Mouse (Mus musculus): ENCODE data around the gene Calhm3. TPM values are rescaled to one million over a fixed set of nuclear protein-coding genes. Genes with fewer than 3 reads are reported as not detected.

The Calhm3 gene
- polyA plus RNA-seq, 1 experiment, result not detected

DNA sequence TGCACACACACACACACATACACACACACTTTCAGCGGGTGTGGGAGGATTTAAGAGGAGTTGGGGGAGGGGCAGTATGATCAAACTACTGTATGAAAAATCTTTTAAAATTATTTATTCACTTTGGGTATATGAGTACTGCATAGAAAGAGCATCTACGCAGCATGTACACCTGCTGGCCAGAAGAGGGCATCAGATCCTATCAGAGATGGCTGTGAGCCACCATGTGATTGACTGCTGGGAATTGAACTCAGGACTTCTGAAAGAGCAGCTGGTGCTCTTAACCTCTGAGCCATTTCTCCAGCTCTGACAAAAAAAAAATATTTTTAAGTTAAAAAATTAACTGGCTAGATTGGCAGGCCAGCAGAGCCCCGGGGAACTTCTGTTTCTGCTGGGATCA is 17.0 kb upstream of the Calhm3 start:
- H3K4me3 ChIP-seq (replicated peaks; ENCODE audit: extremely low read depth, low read depth, low read length), result no peak overlapping the region
- WGBS, result 48% methylated on average over 3 of the region's 3 CpGs
- TF ChIP-seq CTCF (IDR thresholded peaks at IDR 0.05; ENCODE audit: insufficient read depth, low read length) (peak; percentile 65), POLR2A (IDR thresholded peaks at IDR 0.05; ENCODE audit: borderline replicate concordance, extremely low read depth, low read depth, low read length) (no peak)
- H3K4me1 ChIP-seq (ENCODE audit: control insufficient read depth, insufficient read depth, low read length), result no peaks in the 10 kb centered on the region; the same call in 1 of the 2 replicates
- no peak for DNase-seq

GRCm38 (mm10) chr19:47168793-47169412 is 11.3 kb upstream of the Calhm3 start:
- peak; percentile 82 for DNase-seq
- 13% methylated on average over 11 of the region's 11 CpGs for whole genome bisulfite sequencing
- H3K4me3 ChIP-seq (replicated peaks; ENCODE audit: extremely low read depth, low read depth, low read length), result no peak overlapping the region
- TF ChIP-seq CTCF (IDR thresholded peaks at IDR 0.05; ENCODE audit: insufficient read depth, low read length) (peak; percentile 87), POLR2A (IDR thresholded peaks at IDR 0.05; ENCODE audit: borderline replicate concordance, extremely low read depth, low read depth, low read length) (no peak)
- H3K4me1 ChIP-seq (ENCODE audit: control insufficient read depth, insufficient read depth, low read length), result no peaks in the 10 kb centered on the region

- Histone ChIP-seq H3K4me1 (ENCODE audit: control insufficient read depth, insufficient read depth, low read length) (no peaks in the 10 kb centered on the region), H3K4me3 (replicated peaks; ENCODE audit: extremely low read depth, low read depth, low read length) (peak overlapping the region; percentile 16)
- peak; percentile 36 for DNase-seq
- 10% methylated on average over 13 of the region's 13 CpGs for WGBS
- peak; percentile 59 for TF ChIP-seq CTCF (IDR thresholded peaks at IDR 0.05; ENCODE audit: insufficient read depth, low read length)
- no peak for TF ChIP-seq POLR2A (IDR thresholded peaks at IDR 0.05; ENCODE audit: borderline replicate concordance, extremely low read depth, low read depth, low read length)
These were observed 10.7 kb upstream of the Calhm3 start for GRCm38 (mm10) chr19:47168223-47168622.

GRCm38 (mm10) chr19:47167617-47168214 is 10.2 kb upstream of the Calhm3 start:
- TF ChIP-seq POLR2A (IDR thresholded peaks at IDR 0.05; ENCODE audit: borderline replicate concordance, extremely low read depth, low read depth, low read length), result no peak
- no peak for TF ChIP-seq CTCF (IDR thresholded peaks at IDR 0.05; ENCODE audit: insufficient read depth, low read length)
- no peak for DNase-seq
- WGBS, result 50% methylated on average over 7 of the region's 7 CpGs

GRCm38 (mm10) chr19:47166758-47167157 is 9.2 kb upstream of the Calhm3 start:
- Histone ChIP-seq H3K4me1 (ENCODE audit: control insufficient read depth, insufficient read depth, low read length) (no peaks in the 10 kb centered on the region), H3K4me3 (replicated peaks; ENCODE audit: extremely low read depth, low read depth, low read length) (no peak overlapping the region)
- 47% methylated on average over 3 of the region's 3 CpGs for WGBS
- TF ChIP-seq CTCF (IDR thresholded peaks at IDR 0.05; ENCODE audit: insufficient read depth, low read length), result no peak
- TF ChIP-seq POLR2A (IDR thresholded peaks at IDR 0.05; ENCODE audit: borderline replicate concordance, extremely low read depth, low read depth, low read length), result no peak
- no peak for DNase-seq

More at GRCm38 (mm10) chr19:47167617-47168214, 10.2 kb upstream of the Calhm3 start:
- H3K4me3 ChIP-seq (replicated peaks; ENCODE audit: extremely low read depth, low read depth, low read length), result no peak overlapping the region
- no peaks in the 10 kb centered on the region for H3K4me1 ChIP-seq (ENCODE audit: control insufficient read depth, insufficient read depth, low read length)

GRCm38 (mm10) chr19:47163176-47163744 is 5.7 kb upstream of the Calhm3 start:
- no peak overlapping the region for H3K4me3 ChIP-seq (replicated peaks; ENCODE audit: extremely low read depth, low read depth, low read length)
- H3K4me1 ChIP-seq (ENCODE audit: control insufficient read depth, insufficient read depth, low read length), result no peaks in the 10 kb centered on the region
- TF ChIP-seq POLR2A (IDR thresholded peaks at IDR 0.05; ENCODE audit: borderline replicate concordance, extremely low read depth, low read depth, low read length) (no peak), CTCF (IDR thresholded peaks at IDR 0.05; ENCODE audit: insufficient read depth, low read length) (no peak)
- 91% methylated on average over 6 of the region's 6 CpGs for WGBS
- DNase-seq, result no peak

GRCm38 (mm10) chr19:47161669-47162068 is 4.1 kb upstream of the Calhm3 start:
- H3K4me3 ChIP-seq (replicated peaks; ENCODE audit: extremely low read depth, low read depth, low read length), result no peak overlapping the region
- DNase-seq, result no peak
- 54% methylated on average over 4 of the region's 4 CpGs for WGBS
- no peaks in the 10 kb centered on the region for H3K4me1 ChIP-seq (ENCODE audit: control insufficient read depth, insufficient read depth, low read length)
- TF ChIP-seq CTCF (IDR thresholded peaks at IDR 0.05; ENCODE audit: insufficient read depth, low read length) (no peak), POLR2A (IDR thresholded peaks at IDR 0.05; ENCODE audit: borderline replicate concordance, extremely low read depth, low read depth, low read length) (no peak)

GRCm38 (mm10) chr19:47153767-47154166 is 3.8 kb downstream of the Calhm3 start:
- Histone ChIP-seq H3K4me1 (ENCODE audit: control insufficient read depth, insufficient read depth, low read length) (no peaks in the 10 kb centered on the region), H3K4me3 (replicated peaks; ENCODE audit: extremely low read depth, low read depth, low read length) (no peak overlapping the region)
- no peak for DNase-seq
- 89% methylated on average over 7 of the region's 7 CpGs for WGBS
- TF ChIP-seq CTCF (IDR thresholded peaks at IDR 0.05; ENCODE audit: insufficient read depth, low read length), result no peak

DNA sequence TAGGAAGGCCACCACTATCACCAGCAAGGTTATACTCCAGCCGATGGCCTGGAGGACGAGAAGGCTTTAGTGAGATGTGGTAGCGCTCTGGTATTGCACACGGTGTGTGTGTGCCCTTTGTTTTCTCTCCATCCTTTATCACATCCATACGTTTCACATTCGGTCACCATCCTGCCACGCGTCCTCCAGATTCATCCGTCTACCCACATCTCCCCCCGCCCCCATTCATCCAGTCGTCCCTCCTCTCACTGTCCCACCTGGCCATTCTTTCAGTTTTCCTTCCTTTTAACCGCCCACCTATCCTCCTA is 5.5 kb downstream of the Calhm3 start:
- DNase-seq, result no peak
- 66% methylated on average over 12 of the region's 12 CpGs for WGBS
- no peak overlapping the region for H3K4me3 ChIP-seq (replicated peaks; ENCODE audit: extremely low read depth, low read depth, low read length)
- H3K4me1 ChIP-seq (ENCODE audit: control insufficient read depth, insufficient read depth, low read length), result no peaks in the 10 kb centered on the region
- no peak for TF ChIP-seq POLR2A (IDR thresholded peaks at IDR 0.05; ENCODE audit: borderline replicate concordance, extremely low read depth, low read depth, low read length)
- no peak for TF ChIP-seq CTCF (IDR thresholded peaks at IDR 0.05; ENCODE audit: insufficient read depth, low read length)

Data from lung, adult 2 months (tissue).